Mouse (Mus musculus) left cerebral cortex, postnatal 36 days (tissue): Measurements from ENCODE around the gene Ccnj. TPM values are rescaled to one million over a fixed set of nuclear protein-coding genes. Genes with fewer than 3 reads are reported as not detected.
A peak's percentile ranks its signal among the peaks of the same experiment; 100 is the strongest.

Experiments used
- DNase-seq, 2 experiments: peaks; one replicate each; pipeline ENCODE4 v3.0.0; 2021 to 2022; ENCODE audit warnings: low spot score in 2 of 2, mixed read lengths in 1 of 2
- intact Hi-C: fragments of 180-260 bp; cut with DNase I; formaldehyde crosslinking; loops from one replicate; pipeline ENCODE4 v1.15.1; 2025
- total RNA-seq, 2 experiments: library from RNA; stranded (reverse); gene quantifications; 2 replicates each; pipeline ENCODE4 v1.2.3; 2021

Ccnj gene
- 1 to 10 TPM; 7.1 to 8.9 TPM for total RNA-seq

DNA sequence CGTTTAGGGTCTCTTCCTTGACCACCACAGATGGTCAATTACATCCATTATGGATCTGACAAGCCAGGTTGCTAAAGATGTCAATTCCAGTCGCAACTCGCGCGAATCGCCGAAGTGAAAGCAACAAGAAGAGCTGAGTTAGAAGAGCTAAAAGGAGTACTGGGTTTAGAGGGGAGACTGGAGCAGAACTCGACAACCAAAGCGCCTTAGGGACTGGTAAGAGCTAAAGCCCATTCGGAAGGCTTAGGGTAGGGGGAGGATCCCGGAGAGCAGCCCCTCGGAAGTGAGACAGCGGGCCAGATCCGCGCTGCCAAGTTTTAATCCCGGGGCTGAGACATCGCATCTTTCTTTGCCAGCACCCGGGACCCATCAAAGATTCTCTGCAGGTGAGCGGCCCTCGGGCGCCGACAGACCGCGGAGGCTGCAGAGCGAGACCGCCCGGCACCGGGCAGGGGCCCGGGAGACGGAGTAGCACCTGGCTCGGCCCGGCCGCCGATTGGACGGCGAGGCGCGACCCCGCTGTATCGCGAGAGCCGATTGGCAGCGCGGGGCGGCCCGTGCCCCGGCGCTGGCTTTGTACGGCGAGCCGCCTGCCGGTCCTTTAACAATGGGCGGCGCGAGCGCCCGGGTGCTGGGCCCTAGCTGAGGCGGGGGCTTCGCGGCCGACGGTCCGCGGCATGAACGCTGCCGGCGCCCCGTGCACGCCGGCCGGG, at the start of gene Ccnj:
Gene Ccnj, plus strand, starts transcription at position 577 of the 713 bp plus-strand sequence.
- peak; percentile 95 to 96 for DNase-seq
- intact Hi-C loops: loop anchor here (1.0 to 5.0 kb wide), 3 partner anchors 42 to 219 kb away; partner anchors contain the start of genes Entpd1, Tctn3 and Zfp518a

DNA sequence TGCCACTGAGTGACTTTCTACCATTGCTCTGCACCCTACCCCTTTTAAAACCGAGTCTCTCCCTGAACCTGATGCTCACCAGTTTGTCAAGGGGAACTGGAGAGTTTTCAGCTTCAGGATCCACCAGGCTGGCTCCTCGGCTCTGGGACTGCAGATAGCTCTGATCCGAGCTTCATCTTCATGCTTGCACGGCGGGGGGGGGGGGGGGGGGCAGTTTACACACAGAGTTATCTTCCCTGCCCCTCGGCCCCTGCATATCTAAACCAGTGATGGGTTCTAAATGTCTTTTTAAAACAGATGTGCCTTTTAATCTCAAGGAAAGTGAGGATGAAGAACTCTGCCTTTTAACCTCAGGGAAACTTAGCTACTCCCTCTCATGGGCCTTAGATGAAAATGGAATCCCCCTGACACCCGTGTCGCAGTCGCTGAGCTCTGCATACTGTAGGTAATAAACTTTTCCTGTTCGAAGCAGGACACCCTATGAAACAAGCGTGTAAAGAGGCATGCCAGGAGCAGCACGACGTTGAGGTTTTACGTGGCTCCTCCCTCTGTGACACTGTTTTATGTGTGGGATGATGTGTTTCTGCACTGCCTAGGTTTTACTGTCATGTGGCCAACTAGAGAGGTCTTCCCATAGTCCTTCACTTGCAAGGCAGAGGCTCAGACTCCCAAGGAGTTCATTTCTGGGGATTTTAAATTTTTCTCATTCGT, 42.9 kb upstream of the Ccnj start:
- intact Hi-C loops: no loop called here
- no peak for DNase-seq

DNA sequence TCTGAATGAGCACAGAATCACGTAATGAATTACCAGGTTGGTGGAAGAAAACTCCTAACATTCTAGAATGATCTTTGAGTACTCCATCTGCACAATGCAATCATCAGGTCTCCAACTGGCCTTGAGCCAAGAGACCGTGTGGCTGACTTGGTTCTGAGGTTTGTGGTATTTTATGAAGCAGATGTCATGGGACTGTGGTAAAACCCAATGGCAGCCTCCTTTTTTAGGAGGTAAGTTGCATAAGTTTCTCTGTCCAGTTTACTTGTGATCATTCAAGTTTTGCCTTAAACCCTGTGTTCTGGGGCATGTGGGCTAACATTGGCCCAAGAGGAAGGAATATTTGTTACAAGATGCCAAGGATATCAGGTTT, 42.4 kb upstream of the Ccnj start:
- no peak for DNase-seq
- intact Hi-C loops: no loop called here

DNA sequence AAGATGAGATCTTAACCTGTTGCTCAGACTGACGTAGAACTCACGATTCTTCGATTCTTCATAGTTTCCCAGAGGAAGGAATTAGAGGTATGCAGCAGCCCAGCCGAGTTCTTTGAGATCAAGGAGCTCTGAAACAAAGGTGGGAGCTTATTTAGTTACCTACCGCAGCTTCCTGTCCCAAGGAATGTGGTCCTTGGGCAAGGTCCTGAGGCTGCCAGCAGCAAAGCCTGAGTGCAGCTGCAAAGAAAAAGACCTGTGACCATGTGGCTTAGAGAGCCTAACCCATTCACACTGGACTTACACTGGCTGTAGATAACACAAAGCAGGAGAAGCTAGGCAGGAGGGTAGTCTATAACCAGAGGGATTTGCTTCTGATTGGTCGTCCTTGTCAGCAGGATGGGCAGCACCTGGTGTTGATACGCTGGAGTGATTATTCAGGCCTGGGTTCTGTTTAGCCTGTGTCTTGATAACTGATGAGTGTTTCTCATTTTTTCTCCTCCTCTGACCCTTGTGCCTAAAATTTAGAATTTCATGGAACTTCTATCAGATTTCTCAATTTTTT, 25.8 kb upstream of the Ccnj start:
- no peak for DNase-seq
- intact Hi-C loops: no loop called here

DNA sequence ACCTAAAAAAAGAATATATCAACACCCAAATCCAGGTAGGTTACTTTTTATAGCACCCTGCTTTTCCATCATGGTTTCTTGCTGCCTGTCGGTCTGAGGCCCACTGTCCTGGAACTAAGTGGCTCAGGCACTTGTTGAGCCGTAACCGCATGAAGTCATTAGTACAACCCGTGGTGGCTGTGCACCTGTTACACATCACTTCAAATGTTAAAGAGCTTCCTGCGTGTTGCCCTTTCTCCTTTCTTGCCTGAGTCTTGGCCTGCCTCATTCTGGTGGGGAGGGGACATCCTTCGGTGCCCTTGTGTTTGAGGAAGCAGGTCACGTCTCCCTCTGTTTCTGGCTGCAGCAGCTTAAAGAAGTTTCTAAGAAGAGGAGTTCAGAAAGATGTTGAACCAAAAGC, 21.2 kb upstream of the Ccnj start:
- intact Hi-C loops: no loop called here
- no peak for DNase-seq

DNA sequence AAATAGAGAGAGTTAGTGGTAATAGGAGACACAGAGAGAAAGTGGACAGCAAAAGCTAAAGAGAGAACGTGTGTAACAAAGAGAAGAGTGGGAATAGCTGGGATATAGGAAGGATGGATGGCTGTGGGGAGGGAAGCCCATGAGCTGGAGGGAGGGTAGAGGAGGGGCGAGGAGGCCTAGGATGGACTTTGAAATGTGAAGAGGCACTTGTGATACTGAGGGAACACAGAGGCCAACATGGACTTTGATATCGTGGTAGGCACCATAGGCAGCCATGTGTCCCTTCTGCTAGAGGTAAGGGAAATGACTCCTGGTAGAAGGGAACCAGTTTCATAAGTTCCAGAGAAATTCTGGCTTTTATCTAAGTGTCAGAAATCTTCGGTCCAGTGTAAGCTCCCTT, 19.2 kb upstream of the Ccnj start:
- DNase-seq: no peak
- intact Hi-C loops: no loop called here

DNA sequence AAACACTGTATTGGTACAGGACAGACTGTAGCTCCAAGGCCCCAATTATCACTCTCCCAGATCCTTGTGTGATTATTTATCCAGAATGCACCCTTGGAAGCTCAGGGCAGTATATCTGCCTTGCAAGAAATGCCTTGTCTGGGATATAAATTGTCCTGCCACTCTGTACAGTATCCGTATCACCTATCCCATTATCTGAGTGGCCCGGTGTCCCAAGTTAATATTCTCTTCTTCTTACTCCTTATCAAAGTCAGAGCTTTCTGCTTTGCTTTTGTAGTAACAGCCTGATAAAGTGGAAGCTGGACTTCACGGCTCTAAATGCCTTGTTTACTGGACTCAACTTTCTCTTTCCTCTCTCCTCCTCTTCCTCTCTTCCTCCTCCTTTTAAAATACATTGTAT, 18.3 kb upstream of the Ccnj start:
- intact Hi-C loops: no loop called here
- DNase-seq: no peak

DNA sequence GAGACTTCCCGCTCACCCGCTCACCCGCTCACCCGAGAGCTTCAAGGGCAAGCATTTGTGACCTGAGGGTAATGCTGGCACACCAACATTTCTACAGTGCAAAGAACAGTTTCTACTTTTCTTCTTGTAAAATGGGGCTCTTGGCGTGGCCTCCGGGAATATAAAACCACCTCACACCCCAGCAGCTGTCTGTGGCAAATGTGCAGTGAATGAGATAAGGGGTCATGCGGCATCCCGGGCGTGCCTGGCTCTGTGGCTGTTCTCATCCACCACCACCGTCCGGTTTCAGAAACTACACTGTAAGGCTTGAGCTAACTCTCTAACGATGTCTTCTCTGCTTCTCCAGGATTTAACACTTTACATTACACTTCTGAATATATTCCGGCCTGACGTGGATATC, 17.7 kb upstream of the Ccnj start:
- intact Hi-C loops: no loop called here
- DNase-seq: no peak

DNA sequence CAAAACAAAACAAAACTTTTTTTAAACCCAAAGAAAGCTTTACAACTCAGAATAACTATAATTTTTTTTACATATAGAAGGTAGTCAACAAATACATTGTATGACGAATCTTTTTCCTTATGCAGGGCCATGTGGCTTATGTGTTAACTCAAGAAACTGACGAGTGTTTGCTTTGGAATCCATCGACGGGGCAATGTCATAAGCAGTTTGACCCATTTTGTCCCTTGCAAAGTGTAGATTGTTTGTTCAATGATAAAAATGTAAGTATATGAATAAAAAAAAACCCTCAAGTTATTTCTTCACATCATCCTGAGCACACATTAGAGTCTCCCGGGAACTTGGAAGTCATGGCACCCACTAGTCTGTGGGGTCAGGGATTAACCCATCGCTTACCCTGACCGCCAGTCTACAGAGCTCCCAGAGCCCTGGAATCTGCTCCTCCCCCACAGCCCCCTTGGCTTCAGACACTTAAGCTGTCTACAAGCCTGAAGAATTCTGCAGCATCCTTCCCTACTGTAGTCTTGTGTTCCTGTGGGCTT, 15.4 kb upstream of the Ccnj start:
- no peak for DNase-seq
- intact Hi-C loops: no loop called here

DNA sequence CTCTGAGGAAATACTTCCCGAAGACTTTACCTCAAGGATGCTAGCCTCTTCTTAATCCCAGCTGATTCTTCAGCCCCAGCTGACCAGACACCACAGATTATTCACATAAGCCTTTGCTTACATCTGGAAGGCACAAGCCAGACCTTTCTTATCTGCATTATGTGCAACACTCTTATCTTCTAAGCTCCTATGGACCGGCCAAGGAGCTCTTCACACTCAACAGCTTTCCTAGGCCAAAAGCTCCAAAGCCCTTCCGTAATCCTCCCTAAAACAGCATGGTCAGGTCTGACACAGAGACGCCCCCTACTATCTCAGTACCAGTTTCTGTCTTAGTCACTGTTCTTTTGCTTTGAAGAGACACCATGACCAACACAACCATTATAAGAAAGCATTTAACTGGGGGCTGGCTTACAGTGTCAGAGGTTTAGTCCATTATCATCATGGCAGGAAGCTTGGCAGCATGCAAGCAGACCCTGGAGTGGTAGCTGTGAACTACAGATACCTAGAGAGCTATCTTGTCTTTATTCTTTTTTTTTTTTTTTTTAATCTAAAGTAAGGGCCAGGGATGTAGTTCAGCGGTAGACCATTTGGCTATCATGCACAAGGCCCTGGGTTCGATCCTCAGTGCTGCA, 13.1 kb upstream of the Ccnj start:
- DNase-seq: no peak
- intact Hi-C loops: no loop called here

DNA sequence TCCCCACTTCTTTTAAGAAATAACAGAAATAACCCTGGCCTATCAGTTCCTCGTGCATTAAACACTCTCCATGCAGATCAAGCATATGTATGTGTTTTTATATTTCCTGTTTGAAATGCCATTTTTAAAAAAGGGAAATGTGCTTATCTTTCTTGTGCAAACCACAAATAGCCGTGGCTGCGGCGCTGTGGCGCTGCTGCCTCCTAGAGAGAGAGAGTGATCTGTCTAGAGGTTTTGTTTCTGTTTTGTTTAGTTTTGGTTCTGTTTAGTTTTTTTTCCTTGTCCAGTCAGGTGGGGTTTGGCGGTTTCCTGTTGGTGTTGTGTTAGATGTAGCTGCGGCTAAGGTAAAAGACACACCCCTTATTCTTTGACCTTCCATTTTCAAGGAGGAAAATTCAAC, 12.3 kb upstream of the Ccnj start:
- intact Hi-C loops: no loop called here
- no peak for DNase-seq

DNA sequence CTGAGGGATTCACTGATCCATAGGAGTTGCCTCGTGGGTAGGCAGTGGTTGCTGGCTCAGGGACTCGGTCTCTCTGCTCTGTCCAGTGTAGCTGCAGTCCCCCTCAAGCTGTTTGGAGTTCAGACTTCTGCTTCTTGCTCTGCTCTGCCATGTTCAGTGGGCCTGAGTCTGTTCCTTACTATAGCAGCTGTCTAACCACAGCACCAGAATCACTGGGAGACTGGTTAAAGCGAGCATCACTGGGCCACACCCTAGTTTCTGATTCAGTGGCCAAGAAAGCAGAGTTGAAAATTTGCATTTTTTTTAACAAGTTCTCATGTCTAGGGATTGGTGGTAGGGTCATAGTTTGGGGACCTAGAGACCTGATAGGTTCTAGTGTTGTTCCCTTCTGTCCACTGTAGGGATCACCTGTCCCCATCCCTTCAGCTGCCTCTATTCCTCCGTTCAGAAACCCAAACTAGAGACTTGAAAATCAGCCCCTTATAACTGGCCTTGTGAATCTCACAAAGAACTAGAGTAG, 9.7 kb upstream of the Ccnj start:
- intact Hi-C loops: no loop called here
- no peak for DNase-seq

DNA sequence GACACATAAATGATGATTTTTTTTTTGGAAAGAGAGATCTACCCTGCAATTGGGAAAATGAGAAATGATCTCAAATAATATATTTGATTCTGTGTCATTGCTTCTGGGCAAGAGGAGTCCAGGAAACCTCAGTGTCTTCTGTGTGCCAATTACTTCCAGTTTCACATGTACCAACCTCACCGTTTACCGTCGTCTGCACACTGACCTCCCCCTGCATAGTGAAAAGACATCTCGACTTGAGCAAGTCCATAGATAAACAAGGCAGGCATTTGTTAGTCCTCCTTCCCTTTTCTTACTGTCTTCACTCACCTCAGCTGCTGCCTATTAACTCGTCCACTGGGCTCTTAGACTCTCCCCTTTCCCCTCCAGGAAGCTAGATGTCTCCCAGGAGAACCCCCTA, 5.4 kb upstream of the Ccnj start:
- no peak for DNase-seq
- intact Hi-C loops: no loop called here

DNA sequence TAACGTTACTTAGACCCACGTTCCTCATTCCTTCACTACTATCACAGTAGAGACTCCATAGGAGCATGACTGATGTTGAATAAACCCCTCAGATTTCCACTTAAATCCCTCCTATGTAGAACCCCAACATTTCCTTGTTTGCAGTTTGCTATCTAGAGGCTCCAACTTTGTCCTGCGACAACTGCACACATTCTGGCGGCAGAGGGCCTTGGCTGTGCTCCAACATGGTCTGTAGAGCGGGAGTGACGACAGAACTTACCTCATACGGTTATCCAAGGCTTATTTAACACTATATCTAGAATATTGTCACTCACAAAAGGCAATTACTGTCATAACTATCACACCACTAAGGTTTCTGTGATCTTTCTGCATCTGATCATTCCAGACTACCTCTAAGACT, 4.3 kb upstream of the Ccnj start:
- intact Hi-C loops: no loop called here
- no peak for DNase-seq

DNA sequence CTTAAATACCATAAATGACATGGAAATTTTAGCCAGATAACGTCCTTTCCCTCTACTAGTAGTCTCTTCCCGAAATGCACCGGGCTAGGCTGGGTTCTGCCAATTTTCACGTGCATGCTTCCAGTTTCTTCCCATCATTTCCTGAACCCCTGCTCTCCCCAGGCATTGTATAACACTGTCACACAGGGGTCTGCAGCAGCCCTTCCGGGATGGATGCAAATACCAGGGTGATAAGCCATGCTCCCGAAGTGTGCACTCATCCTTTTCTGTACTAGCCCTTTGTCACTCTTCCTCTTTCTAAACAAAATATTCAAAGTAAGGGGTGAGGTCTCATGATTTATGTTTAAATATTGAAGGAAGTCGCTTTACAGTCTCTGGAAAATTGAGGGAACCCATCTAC, 881 bp upstream of the Ccnj start:
- intact Hi-C loops: loop anchor here (2.0 to 5.0 kb wide), 2 partner anchors 65 to 218 kb away; partner anchors contain the start of genes Entpd1, Tctn3 and Zfp518a
- no peak for DNase-seq

DNA sequence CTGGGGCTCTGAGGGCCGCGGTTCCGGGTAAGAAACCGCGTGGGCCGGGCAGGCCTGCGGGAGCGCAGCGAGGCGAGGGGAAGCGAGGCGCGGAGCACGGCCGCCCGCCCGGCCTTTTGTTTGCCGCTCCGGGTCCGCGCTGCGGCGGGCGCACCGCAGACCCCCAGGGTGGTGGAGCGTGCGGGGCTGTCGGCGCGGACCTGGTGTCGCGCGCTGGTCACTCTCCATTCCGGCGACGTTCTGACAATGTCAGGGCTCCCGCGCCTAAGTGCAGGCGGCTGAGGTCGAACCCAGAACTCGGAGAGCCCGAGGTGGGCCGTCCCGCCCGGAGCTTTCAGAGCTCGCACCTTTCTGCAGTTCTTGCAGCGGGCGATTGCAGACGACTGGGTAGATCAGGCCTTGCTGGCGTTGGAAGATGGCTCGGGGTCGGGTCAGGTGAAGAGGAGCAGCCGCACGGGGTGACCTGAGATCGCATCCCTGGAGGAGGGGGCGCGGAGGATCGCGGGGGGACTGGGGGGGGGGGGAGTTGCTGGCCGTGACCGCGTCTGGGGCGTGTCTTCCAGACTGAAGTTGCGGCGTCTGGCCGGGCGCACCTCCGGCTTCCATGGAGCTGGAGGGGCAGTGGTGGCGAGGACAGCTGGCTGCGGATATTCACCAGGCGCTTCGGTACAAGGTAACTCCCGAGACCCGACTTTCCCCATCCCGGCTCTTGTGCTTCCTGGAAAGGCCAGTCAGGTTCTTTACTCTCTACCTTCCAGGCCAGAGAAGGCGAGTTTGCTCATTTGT, 530 bp downstream of the Ccnj start:
- peak; percentile 9 to 37 for DNase-seq
- intact Hi-C loops: loop anchor here (1.0 to 5.0 kb wide), 3 partner anchors 42 to 219 kb away; partner anchors contain the start of genes Entpd1, Tctn3 and Zfp518a

DNA sequence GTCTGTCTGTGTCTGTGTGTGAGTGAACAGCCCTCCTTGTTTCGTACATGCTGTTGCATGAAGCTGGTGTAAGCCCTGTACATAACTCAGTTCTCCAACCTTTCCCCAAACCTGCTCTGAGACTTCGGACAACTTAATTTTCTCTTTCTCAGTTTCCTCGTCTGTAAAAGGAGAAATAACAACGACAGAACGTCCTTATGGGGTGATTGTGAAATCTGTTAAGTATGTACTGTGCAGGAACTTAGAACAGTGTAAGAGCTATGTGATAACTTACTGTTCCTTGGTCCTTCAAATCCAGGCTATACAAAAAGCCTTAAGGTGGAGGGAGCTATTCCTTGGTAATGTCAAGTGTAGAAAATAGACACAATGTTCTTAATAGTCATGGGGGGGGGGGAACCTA, 1.3 kb downstream of the Ccnj start:
- DNase-seq: no peak
- intact Hi-C loops: loop anchor here (5.0 kb wide), 1 partner anchor 220 kb away; the partner anchor contains the start of genes Entpd1 and Tctn3

DNA sequence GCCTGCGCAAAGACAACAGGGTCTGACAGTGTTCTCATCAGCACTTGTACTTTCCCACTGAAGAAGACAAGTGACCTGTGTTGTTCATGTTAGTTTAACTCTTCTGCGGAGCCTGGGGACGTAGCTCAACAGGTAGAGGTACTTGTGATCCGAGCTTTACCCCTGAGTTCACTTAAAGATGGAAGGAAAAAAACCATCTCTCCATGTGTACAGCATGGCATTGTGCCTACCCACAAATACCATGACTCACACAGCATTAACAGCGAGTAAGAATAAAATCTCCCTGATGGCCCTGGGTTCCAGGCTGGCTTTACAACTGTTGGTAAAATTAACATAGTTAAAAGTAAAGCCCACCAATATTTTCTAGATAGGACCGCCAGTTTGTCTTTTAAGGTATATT, 3.4 kb downstream of the Ccnj start:
- intact Hi-C loops: loop anchor here (5.0 kb wide), 1 partner anchor 222 kb away; the partner anchor contains the start of genes Entpd1 and Tctn3
- no peak for DNase-seq

DNA sequence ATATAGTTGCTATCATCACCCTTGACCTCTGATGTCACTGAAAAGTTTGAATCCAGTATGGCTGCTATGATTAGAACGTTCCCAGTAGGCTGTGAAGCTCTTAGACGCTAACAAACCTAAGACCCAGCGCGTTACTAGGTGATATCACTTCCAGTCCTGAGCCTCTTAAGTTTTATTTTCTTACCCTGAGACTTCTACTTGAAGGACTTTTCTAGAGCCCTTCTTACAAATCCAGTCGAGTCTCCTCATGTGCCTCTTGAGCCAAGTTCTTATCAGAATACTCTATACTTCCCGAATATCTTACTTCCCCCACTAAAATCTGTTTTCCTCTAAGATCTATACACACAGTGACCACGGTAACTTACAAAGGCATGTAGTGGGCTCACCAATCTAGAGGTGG, 7.1 kb downstream of the Ccnj start:
- intact Hi-C loops: no loop called here
- no peak for DNase-seq
